Mouse (Mus musculus) testis, adult 2 months (tissue): ENCODE data around the gene Iba57. TPM values are rescaled to one million over a fixed set of nuclear protein-coding genes. Genes with fewer than 3 reads are reported as not detected.

Experiments used
- H3K27ac ChIP-seq: fragments of 200-500 bp; 2 replicates; pipeline ENCODE4 v1.5.1; 2012; ENCODE audit warnings: low read depth, low read length; ENCODE audit not compliant: control insufficient read depth, insufficient read depth
- H3K27me3 ChIP-seq: fragments of 200-500 bp; 2 replicates; pipeline ENCODE4 v1.6.1; 2012; ENCODE audit warnings: mild to moderate bottlenecking, low read length, moderate library complexity; ENCODE audit not compliant: control insufficient read depth, insufficient read depth
- H3K36me3 ChIP-seq: fragments of 200-500 bp; 2 replicates; pipeline ENCODE4 v1.6.1; 2012; ENCODE audit warnings: mild to moderate bottlenecking, low read length; ENCODE audit not compliant: control insufficient read depth, insufficient read depth
- H3K4me1 ChIP-seq: fragments of 200-500 bp; 2 replicates; pipeline ENCODE4 v1.6.1; 2012; ENCODE audit warnings: low read length; ENCODE audit not compliant: control insufficient read depth, insufficient read depth
- H3K4me3 ChIP-seq: fragments of 200-500 bp; 2 replicates; pipeline ENCODE4 v1.5.1; 2012; ENCODE audit warnings: low read depth, mild to moderate bottlenecking, low read length, moderate library complexity, mixed read lengths; ENCODE audit not compliant: control insufficient read depth
- CTCF ChIP-seq: fragments of 200-500 bp; IDR thresholded peaks from 2 replicates; pipeline ENCODE4 v1.5.1; 2012; ENCODE audit warnings: low read depth, mild to moderate bottlenecking, inconsistent platforms, low read length, moderate library complexity; ENCODE audit not compliant: control insufficient read depth, insufficient read depth, insufficient replicate concordance
- POLR2A ChIP-seq: fragments of 200-500 bp; IDR thresholded peaks from 2 replicates; pipeline ENCODE4 v1.6.1; 2012; ENCODE audit warnings: low read depth, mild to moderate bottlenecking, inconsistent platforms, low read length, moderate library complexity; ENCODE audit not compliant: control insufficient read depth
- polyA plus RNA-seq: library from polyadenylated mRNA; depleted of rRNA; stranded (reverse); fragments of >200 nt; gene quantifications from 2 replicates; pipeline ENCODE4 v1.2.3, GENCODE M21; 2012; rRNA removed

The Iba57 gene
- polyA plus RNA-seq, 1 experiment, result 10.3 TPM

GRCm38 (mm10) chr11:59130782-59131181, 32.8 kb downstream of the Iba57 start:
- Histone ChIP-seq H3K4me1 (peaks cover 13% of the 10 kb centered on the region), H3K4me3 (no peak overlapping the region), H3K27ac (no peak overlapping the region), H3K27me3 (no peaks in the 10 kb centered on the region), H3K36me3 (no peaks in the 10 kb centered on the region)
- TF ChIP-seq CTCF, result no peak

DNA sequence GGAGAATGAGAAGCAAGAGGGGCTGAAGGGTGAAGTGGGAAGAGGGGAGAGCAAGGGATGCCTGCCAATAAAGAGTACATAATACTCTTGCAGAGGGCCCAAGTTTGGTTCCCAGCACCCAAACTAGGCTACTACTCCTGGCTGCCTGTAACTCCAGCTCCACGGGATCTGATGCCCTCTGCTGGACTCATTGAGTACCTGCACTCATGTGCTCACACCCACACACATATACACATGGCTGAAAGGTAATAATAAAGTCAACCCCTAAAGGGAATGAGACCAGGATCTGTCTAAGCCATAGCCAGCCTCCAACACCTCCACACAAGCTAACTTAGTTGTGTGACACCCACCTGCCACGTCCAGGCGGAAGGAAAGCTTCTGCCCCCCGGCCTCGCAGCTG, 57.6 kb downstream of the Iba57 start:
- TF ChIP-seq CTCF (peak; percentile 32; the same call in 1 of the 2 replicates), POLR2A (no peak)
- H3K27me3 ChIP-seq, result no peaks in the 10 kb centered on the region
- H3K27ac ChIP-seq, result no peak overlapping the region
- H3K4me1 ChIP-seq, result no peaks in the 10 kb centered on the region
- H3K4me3 ChIP-seq, result no peak overlapping the region
- no peaks in the 10 kb centered on the region for H3K36me3 ChIP-seq

Other genes with a start within 250 kb of the Iba57 start
- gene Btnl10, start 245.8 kb downstream of the Iba57 start, polyA plus RNA-seq, result 6.8 and 10.1 TPM in 2 replicates
- gene Rnf187, start 224.8 kb downstream of the Iba57 start, polyA plus RNA-seq, result 215 and 247 TPM in 2 replicates
- gene Hist3h2ba, start 214.8 kb downstream of the Iba57 start, polyA plus RNA-seq, result 8.7 and 8.9 TPM in 2 replicates
- gene Hist3h2a, start 209.1 kb downstream of the Iba57 start, polyA plus RNA-seq, result 6.4 and 6.5 TPM in 2 replicates
- 166 and 167 TPM in 2 replicates for gene Trim17, start 209.1 kb downstream of the Iba57 start, polyA plus RNA-seq
- gene Trim11, start 185.6 kb downstream of the Iba57 start, polyA plus RNA-seq, result 44.1 and 48.9 TPM in 2 replicates
- 1.9 and 2.8 TPM in 2 replicates for gene Obscn, start 27.3 kb downstream of the Iba57 start, polyA plus RNA-seq
- gene Gjc2, start 19.5 kb upstream of the Iba57 start, polyA plus RNA-seq, result 2.1 and 2.7 TPM in 2 replicates
- gene Guk1, start 28.5 kb upstream of the Iba57 start, polyA plus RNA-seq, result 168 and 188 TPM in 2 replicates
- gene Mrpl55, start 38.7 kb upstream of the Iba57 start, polyA plus RNA-seq, result 75.8 and 82.3 TPM in 2 replicates
- gene 2310033P09Rik, start 44.6 kb upstream of the Iba57 start, polyA plus RNA-seq, result 11.1 and 13.3 TPM in 2 replicates
- 243 and 247 TPM in 2 replicates for gene Arf1, start 64.5 kb upstream of the Iba57 start, polyA plus RNA-seq
- 3.1 and 4.3 TPM in 2 replicates for gene Wnt3a, start 127.0 kb upstream of the Iba57 start, polyA plus RNA-seq
- 0.40 and 0.63 TPM in 2 replicates for gene Wnt9a, start 143.2 kb upstream of the Iba57 start, polyA plus RNA-seq
- 9.3 and 12.7 TPM in 2 replicates for gene Prss38, start 211.9 kb upstream of the Iba57 start, polyA plus RNA-seq